Mouse (Mus musculus) hindbrain, embryonic 16.5 days (tissue): ENCODE results near the gene Rcsd1. TPM values are rescaled to one million over a fixed set of nuclear protein-coding genes. Genes with fewer than 3 reads are reported as not detected.
A peak's percentile ranks its signal among the peaks of the same experiment; 100 is the strongest.

ENCODE experiments used
- ATAC-seq: fragments of 200-750 bp; cut with Nextera tagmentation; 2 replicates; pipeline ENCODE4 v1.8.0; 2017; ENCODE audit warnings: moderate TSS enrichment, moderate library complexity
- H3K27ac ChIP-seq: fragments of 300-500 bp; sonication (generic); 2 replicates; pipeline ENCODE4 v1.5.1; 2014; ENCODE audit warnings: low read depth, mild to moderate bottlenecking, control low read depth, low read length, moderate library complexity
- H3K27me3 ChIP-seq: fragments of 300-500 bp; sonication (generic); replicated peaks from 2 replicates; pipeline ENCODE4 v1.6.1; 2014; ENCODE audit warnings: low read length; ENCODE audit not compliant: control insufficient read depth, insufficient read depth
- H3K36me3 ChIP-seq: fragments of 300-500 bp; sonication (generic); 2 replicates; pipeline ENCODE4 v1.6.1; 2014; ENCODE audit warnings: mild to moderate bottlenecking, low read length, moderate library complexity, mixed read lengths; ENCODE audit not compliant: control insufficient read depth, insufficient read depth
- H3K4me1 ChIP-seq: fragments of 300-500 bp; sonication (generic); 2 replicates; pipeline ENCODE4 v1.6.1; 2014; ENCODE audit warnings: low read depth, low read length; ENCODE audit not compliant: control insufficient read depth, insufficient read depth
- H3K4me2 ChIP-seq: fragments of 300-500 bp; sonication (generic); 2 replicates; pipeline ENCODE4 v1.6.1; 2014; ENCODE audit warnings: mild to moderate bottlenecking, low read length, control low read depth, moderate library complexity
- H3K4me3 ChIP-seq: fragments of 300-500 bp; sonication (generic); 2 replicates; pipeline ENCODE4 v1.5.1; 2014; ENCODE audit warnings: mild to moderate bottlenecking, low read length, control low read depth, moderate library complexity
- H3K9ac ChIP-seq: fragments of 300-500 bp; sonication (generic); 2 replicates; pipeline ENCODE4 v1.6.1; 2014; ENCODE audit warnings: low read depth, mild to moderate bottlenecking, control low read depth, low read length, moderate library complexity
- H3K9me3 ChIP-seq: fragments of 300-500 bp; sonication (generic); 2 replicates; pipeline ENCODE4 v1.6.1; 2014; ENCODE audit warnings: mild to moderate bottlenecking, low read length, moderate library complexity; ENCODE audit not compliant: control insufficient read depth
- WGBS: fragments of 180-500 bp; shearing (Covaris S2); extraction: QIAGEN DNeasy Blood & Tissue Kit; methylation state at CpG from one replicate; pipeline ENCODE4 v1.1.7; 2014; 5-methylcytosine and 5-hydroxymethylcytosine counted together
- polyA plus RNA-seq: library from polyadenylated mRNA; unstranded; fragments of >200 nt; fragmentation: Nextera tagmentation; extraction: Ambion mirVana; gene quantifications from 2 replicates; pipeline ENCODE4 v1.2.1, GENCODE M21; 2015

Rcsd1 gene
- polyA plus RNA-seq, 1 experiment from 2014 or later = 9.5 TPM

DNA sequence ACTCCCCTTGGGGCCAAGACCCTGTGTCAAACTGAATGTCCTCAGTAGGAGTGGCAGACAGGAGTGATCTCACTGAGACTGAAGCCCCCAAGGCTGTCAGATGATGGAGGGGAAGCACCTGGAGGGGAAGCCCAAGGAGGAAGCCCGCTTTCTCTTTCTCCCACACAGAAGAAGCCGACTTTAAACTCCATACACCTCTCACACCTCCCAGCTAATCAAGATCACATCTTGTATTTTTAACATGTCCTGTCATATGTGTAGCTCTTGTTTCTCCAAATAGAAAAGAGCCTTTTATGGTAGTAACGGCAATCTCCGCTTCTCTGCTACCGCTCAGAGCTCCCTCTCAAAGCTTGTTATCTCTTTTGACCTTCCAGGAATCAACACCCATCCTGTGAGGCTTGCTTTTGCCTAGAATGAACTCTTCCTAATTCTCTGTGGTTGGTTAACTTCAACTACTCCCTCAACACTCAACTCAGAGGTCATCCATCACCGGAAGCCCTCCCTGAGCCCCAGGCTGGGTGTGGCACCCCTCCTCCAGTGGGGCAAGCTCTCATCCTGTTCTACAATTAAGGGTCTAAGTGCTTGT lies 8.5 kb downstream of the Rcsd1 start:
- Histone ChIP-seq H3K4me2 (no peak overlapping the region), H3K4me1 (no peaks in the 10 kb centered on the region; the same call in 1 of the 2 replicates), H3K9me3 (no peaks in the 10 kb centered on the region), H3K9ac (no peak overlapping the region), H3K4me3 (no peak overlapping the region), H3K27ac (no peak overlapping the region), H3K27me3 (no peaks in the 10 kb centered on the region; the same call in none of the 2 replicates), H3K36me3 (no peaks in the 10 kb centered on the region)
- 86% methylated on average over 6 of the region's 6 CpGs for WGBS
- no peak for ATAC-seq

- no peaks in the 10 kb centered on the region; the same call in none of the 2 replicates for H3K27me3 ChIP-seq
- 66% methylated on average over 7 of the region's 7 CpGs for WGBS
- H3K27ac ChIP-seq = no peak overlapping the region
- no peak for ATAC-seq
- H3K4me3 ChIP-seq = no peak overlapping the region
- H3K4me2 ChIP-seq = no peak overlapping the region
- no peaks in the 10 kb centered on the region for H3K9me3 ChIP-seq
- no peaks in the 10 kb centered on the region; the same call in 1 of the 2 replicates for H3K4me1 ChIP-seq
- H3K9ac ChIP-seq = no peak overlapping the region
- H3K36me3 ChIP-seq = no peaks in the 10 kb centered on the region
These were observed 9.2 kb downstream of the Rcsd1 start for GRCm38 (mm10) chr1:165700376-165700815.

GRCm38 (mm10) chr1:165697701-165698100 lies 11.9 kb downstream of the Rcsd1 start:
- no peak overlapping the region for H3K9ac ChIP-seq
- no peaks in the 10 kb centered on the region; the same call in 1 of the 2 replicates for H3K4me1 ChIP-seq
- no peaks in the 10 kb centered on the region for H3K9me3 ChIP-seq
- no peak for ATAC-seq
- no peak overlapping the region for H3K4me3 ChIP-seq
- H3K4me2 ChIP-seq = no peak overlapping the region
- H3K27me3 ChIP-seq = no peaks in the 10 kb centered on the region
- H3K27ac ChIP-seq = no peak overlapping the region
- H3K36me3 ChIP-seq = no peaks in the 10 kb centered on the region
- 85% methylated on average over 8 of the region's 8 CpGs for WGBS

DNA sequence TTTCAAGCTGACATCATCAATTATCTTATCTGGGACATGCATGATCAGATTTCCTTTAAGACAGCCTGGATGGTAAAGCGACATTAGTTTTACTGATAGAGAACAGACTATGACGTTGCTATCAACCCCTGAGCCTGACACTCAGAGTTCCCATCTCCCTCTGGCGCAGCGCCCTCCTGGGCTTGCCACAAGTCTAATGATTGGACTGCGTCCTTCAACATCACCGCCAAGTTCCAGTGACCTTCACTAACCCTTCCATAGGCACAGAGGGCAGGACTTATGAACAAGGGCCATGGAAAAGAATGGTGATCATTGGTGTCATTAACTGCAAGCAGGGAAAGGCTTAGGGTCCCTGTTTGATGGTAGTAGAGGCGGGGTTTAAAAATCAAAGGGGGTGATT lies 12.7 kb downstream of the Rcsd1 start:
- no peak for ATAC-seq
- Histone ChIP-seq H3K27ac (no peak overlapping the region), H3K4me1 (no peaks in the 10 kb centered on the region; the same call in 1 of the 2 replicates), H3K36me3 (no peaks in the 10 kb centered on the region), H3K9me3 (no peaks in the 10 kb centered on the region), H3K4me2 (no peak overlapping the region), H3K9ac (no peak overlapping the region), H3K4me3 (no peak overlapping the region), H3K27me3 (no peaks in the 10 kb centered on the region)
- 87% methylated on average over 7 of the region's 7 CpGs for WGBS

- Histone ChIP-seq H3K9me3 (no peaks in the 10 kb centered on the region), H3K27ac (no peak overlapping the region), H3K9ac (no peak overlapping the region), H3K4me2 (no peak overlapping the region), H3K4me3 (no peak overlapping the region), H3K27me3 (no peaks in the 10 kb centered on the region), H3K36me3 (no peaks in the 10 kb centered on the region), H3K4me1 (no peaks in the 10 kb centered on the region; the same call in 1 of the 2 replicates)
- no peak for ATAC-seq
- WGBS = 77% methylated on average over 5 of the region's 5 CpGs
These were observed 13.5 kb downstream of the Rcsd1 start for GRCm38 (mm10) chr1:165696040-165696439.

DNA sequence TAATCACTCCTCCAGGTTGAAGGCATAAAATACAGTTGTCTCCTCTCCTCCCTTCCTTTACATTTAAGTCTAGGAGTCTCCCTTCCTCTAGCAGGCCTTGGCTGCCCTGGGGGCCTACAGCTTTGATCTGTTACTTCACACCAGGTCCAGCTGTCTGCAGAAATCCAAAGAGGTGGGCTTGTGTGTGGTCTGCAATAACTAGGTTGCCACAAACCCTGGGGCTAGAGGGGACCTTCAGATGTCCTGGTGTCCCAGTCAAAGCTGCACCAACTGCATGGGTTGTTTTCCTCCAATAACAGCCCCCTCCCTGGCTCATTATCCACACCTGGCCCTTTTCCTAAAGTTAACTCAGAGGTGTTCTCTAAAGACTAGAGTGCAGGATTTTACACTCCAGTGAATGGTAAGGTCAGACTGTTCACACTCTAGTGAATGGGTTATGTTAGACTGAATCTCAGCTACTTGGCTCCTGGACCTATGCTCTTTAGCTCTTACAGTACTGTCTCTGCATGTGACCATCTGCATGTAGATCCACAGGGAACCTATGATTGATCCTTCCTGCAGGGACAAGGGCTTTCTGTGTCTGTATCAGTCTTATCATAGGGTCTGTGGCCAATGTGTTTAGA lies 14.1 kb downstream of the Rcsd1 start:
- Histone ChIP-seq H3K4me3 (no peak overlapping the region), H3K36me3 (no peaks in the 10 kb centered on the region), H3K4me2 (no peak overlapping the region), H3K9me3 (no peaks in the 10 kb centered on the region), H3K27ac (no peak overlapping the region), H3K9ac (no peak overlapping the region), H3K4me1 (no peaks in the 10 kb centered on the region; the same call in 1 of the 2 replicates), H3K27me3 (no peaks in the 10 kb centered on the region)
- ATAC-seq = no peak

DNA sequence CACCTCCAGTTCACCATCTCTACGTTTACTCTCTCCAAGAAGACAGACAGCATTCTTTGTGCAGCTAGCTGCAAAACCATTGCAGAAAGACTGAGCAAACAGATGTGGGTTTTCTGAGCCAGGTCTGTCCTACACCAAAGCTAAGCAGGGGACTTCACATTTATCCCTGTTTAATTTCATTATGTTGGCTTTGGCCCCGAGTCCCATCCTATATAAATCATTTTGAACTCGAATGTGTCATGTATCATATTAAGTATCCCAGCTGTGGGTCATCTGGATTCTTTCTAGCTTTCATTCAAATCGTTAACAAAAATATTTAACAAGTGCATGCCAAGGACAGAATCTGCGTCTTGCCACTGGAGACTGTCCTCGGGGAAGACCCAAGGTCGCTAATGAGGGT lies 15.7 kb downstream of the Rcsd1 start:
- Histone ChIP-seq H3K4me2 (no peak overlapping the region), H3K4me1 (no peaks in the 10 kb centered on the region; the same call in 1 of the 2 replicates), H3K27me3 (no peaks in the 10 kb centered on the region), H3K27ac (no peak overlapping the region), H3K36me3 (no peaks in the 10 kb centered on the region), H3K9me3 (no peaks in the 10 kb centered on the region), H3K9ac (no peak overlapping the region), H3K4me3 (no peak overlapping the region)
- no peak for ATAC-seq
- 70% methylated on average over 7 of the region's 7 CpGs for WGBS

DNA sequence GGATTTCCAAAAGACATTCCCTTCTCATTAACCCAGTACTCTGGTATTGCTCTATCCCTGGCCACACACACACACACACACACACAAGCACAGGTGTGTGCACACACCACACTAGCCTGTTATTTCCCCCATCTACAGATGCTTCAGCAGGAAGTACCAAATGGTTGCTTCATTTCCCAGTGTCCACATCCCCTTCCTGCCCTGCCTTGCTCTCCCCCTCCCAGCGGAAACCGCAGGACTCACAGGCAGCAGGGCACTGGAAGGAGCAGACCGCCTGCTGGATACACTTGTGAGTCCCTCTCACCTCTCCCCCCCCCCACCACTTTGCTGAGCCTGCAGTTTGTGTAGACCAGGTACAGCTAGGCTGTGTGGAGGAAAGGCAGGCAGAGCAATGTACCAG lies 18.0 kb downstream of the Rcsd1 start:
- 46% methylated on average over 3 of the region's 3 CpGs for WGBS
- peak; percentile 46; the same call in 1 of the 2 replicates for ATAC-seq
- H3K27ac ChIP-seq = no peak overlapping the region

DNA sequence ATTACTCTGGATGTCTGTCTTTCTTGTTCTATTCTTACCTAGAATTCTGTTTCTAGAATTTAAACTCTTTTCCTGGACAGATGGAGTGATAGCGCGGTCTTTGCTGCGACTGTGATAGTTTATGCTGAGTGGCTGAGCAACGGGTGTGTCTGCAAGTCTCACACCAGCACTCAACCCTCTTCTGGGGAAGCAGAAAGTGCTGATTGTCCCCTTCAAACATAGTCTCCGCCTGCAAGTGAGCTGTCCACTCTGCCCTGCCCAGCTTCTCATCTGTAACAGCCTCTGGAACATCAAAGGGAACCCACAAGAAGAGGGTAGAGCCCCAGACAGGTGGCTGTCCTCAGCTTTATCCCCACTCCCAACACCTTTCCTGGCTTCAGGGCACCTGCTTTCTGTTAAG lies 19.7 kb downstream of the Rcsd1 start:
- WGBS = 91% methylated on average over 5 of the region's 5 CpGs
- H3K4me3 ChIP-seq = no peak overlapping the region
- no peaks in the 10 kb centered on the region for H3K4me1 ChIP-seq
- H3K9ac ChIP-seq = no peak overlapping the region
- H3K27me3 ChIP-seq = no peaks in the 10 kb centered on the region
- no peak overlapping the region for H3K4me2 ChIP-seq
- ATAC-seq = no peak
- H3K27ac ChIP-seq = no peak overlapping the region
- no peaks in the 10 kb centered on the region for H3K36me3 ChIP-seq
- H3K9me3 ChIP-seq = no peaks in the 10 kb centered on the region

More for the DNA sequence above, 18.0 kb downstream of the Rcsd1 start:
- Histone ChIP-seq H3K36me3 (no peaks in the 10 kb centered on the region), H3K9ac (no peak overlapping the region), H3K4me2 (no peak overlapping the region), H3K4me1 (no peaks in the 10 kb centered on the region; the same call in 1 of the 2 replicates), H3K9me3 (no peaks in the 10 kb centered on the region), H3K4me3 (no peak overlapping the region), H3K27me3 (no peaks in the 10 kb centered on the region)
